Mouse (Mus musculus): ENCODE results near the gene Slamf9. TPM values are rescaled to one million over a fixed set of nuclear protein-coding genes. Genes with fewer than 3 reads are reported as not detected.

The Slamf9 gene
- total and polyA plus RNA-seq, 2 experiments from 2014 or later, result 0.20 to 0.38 TPM

DNA sequence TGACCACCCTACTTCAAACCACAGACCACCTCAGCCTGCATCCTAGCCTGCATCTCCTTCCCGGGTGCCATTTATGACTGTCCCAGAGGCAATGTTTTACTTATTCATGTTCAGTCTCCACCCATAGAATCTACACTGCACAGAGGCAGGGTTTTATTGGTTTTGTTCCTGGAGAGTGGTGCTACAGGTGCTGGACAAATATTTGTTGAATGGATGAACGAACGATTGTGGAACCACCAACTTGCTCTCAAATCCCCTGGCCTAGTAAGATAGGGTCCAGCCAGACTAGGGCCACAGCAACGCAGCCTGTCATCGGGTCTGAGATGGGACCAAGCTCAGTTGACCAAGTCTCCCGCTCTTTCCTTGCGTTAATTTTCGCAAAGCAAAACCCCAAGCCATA lies 34.8 kb downstream of the Slamf9 start:
- ATAC-seq (ENCODE audit: low FRiP score), result no peak
- no peaks in the 10 kb centered on the region for H3K4me1 ChIP-seq (ENCODE audit: insufficient read depth, low read length)
- no peaks in the 10 kb centered on the region for H3K27me3 ChIP-seq (ENCODE audit: insufficient read depth, low read length)
- H3K9me3 ChIP-seq (ENCODE audit: low read length), result no peaks in the 10 kb centered on the region
- no peak overlapping the region for H3K9ac ChIP-seq (replicated peaks; ENCODE audit: low read length, poor library complexity, severe bottlenecking)
- DNase-seq (ENCODE audit: low spot score), result no peak
- H3K36me3 ChIP-seq (ENCODE audit: insufficient read depth, low read length), result no peaks in the 10 kb centered on the region
- no peak for TF ChIP-seq CTCF (IDR thresholded peaks at IDR 0.05)
- no peak overlapping the region for H3K4me2 ChIP-seq (ENCODE audit: low read depth, low read length, poor library complexity, severe bottlenecking)
- no peak overlapping the region for H3K4me3 ChIP-seq (ENCODE audit: low read depth, low read length)
- no peak overlapping the region for H3K27ac ChIP-seq (ENCODE audit: low read depth, low read length)
- 60% methylated on average over 8 of the region's 8 CpGs for WGBS

DNA sequence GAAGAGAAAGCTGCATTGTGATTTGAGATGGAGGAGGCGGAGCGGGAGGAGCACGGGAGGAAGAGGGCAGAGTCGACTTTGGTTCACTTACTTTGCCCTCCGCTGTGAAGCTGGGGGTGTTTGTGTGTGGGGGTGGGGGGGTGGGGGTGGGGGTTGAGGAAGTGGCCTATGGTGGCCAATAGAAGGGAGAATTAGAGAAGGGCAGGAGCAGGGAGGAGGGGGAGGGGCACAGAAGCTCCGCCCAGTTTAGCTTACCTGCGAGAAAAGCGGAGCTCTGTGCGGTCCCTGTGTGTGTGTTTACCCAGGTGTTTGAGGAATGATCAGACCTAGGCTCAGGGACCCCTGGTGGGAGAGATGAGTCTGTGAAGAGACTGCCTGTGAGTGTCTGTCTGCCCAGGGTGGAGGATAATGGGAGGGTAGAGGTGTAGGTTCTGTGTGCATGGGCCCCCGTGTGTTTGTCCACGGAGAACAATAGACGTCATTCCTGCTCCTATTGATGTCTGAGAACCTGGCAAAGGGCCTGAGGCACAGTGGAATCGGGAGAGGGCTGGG lies 35.3 kb downstream of the Slamf9 start:
- Histone ChIP-seq H3K9me3 (ENCODE audit: low read length) (no peaks in the 10 kb centered on the region), H3K9ac (replicated peaks; ENCODE audit: low read length, poor library complexity, severe bottlenecking) (no peak overlapping the region), H3K36me3 (ENCODE audit: insufficient read depth, low read length) (no peaks in the 10 kb centered on the region), H3K4me3 (ENCODE audit: low read depth, low read length) (no peak overlapping the region), H3K27ac (ENCODE audit: low read depth, low read length) (no peak overlapping the region), H3K4me1 (ENCODE audit: insufficient read depth, low read length) (no peaks in the 10 kb centered on the region), H3K4me2 (ENCODE audit: low read depth, low read length, poor library complexity, severe bottlenecking) (no peak overlapping the region), H3K27me3 (ENCODE audit: insufficient read depth, low read length) (no peaks in the 10 kb centered on the region)
- ATAC-seq (ENCODE audit: low FRiP score) (no peak), DNase-seq (ENCODE audit: low spot score) (no peak)
- TF ChIP-seq CTCF (IDR thresholded peaks at IDR 0.05), result no peak
- 30% methylated on average over 13 of the region's 13 CpGs for WGBS

GRCm38 (mm10) chr1:172512962-172513361 lies 37.8 kb downstream of the Slamf9 start:
- Histone ChIP-seq H3K4me2 (ENCODE audit: low read depth, low read length, poor library complexity, severe bottlenecking) (peak overlapping the region; percentile 3; the same call in 1 of the 2 replicates), H3K27me3 (ENCODE audit: insufficient read depth, low read length) (no peaks in the 10 kb centered on the region), H3K9me3 (ENCODE audit: low read length) (no peaks in the 10 kb centered on the region; the same call in 1 of the 2 replicates), H3K36me3 (ENCODE audit: insufficient read depth, low read length) (no peaks in the 10 kb centered on the region), H3K27ac (ENCODE audit: low read depth, low read length) (no peak overlapping the region), H3K4me1 (ENCODE audit: insufficient read depth, low read length) (no peaks in the 10 kb centered on the region), H3K9ac (replicated peaks; ENCODE audit: low read length, poor library complexity, severe bottlenecking) (no peak overlapping the region), H3K4me3 (ENCODE audit: low read depth, low read length) (no peak overlapping the region)
- no peak for ATAC-seq (ENCODE audit: low FRiP score)
- no peak for DNase-seq (ENCODE audit: low spot score)
- WGBS, result 34% methylated on average over 13 of the region's 13 CpGs
- TF ChIP-seq CTCF (IDR thresholded peaks at IDR 0.05), result peak; percentile 48

DNA sequence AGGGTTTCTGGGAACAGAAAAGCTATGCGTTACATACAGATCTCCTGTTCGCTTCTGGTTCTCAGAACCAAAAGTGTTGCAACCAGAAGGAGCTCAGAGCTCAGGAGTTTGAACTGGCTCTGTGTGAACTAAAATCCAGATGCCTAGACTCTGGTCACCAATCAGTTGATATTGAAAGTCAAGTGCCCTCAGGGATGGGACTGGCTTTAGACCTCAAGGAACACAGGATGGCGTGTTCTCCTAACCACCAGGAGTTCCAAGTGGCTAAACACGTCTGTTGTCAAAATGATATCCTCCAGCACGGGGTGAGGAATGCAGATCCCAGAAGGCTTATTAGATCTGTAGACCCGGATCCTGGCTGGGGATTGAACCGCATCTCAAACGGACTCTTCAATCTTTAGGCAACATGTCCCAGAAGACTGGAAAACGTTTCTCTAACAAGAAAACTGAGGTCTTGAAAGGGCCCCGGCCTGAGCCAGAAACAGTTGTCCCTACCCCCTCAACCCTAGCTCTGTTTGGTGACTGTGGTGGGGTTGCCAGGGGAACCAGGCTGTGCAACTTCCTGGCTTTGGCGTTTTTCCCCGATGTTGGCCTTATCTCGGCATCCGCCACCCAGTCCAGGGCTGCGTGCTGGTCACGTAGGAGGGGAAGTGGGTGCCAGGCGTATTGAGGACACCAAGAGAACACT lies 38.5 kb downstream of the Slamf9 start:
- no peak overlapping the region for H3K27ac ChIP-seq (ENCODE audit: low read depth, low read length)
- no peak for TF ChIP-seq CTCF (IDR thresholded peaks at IDR 0.05)
- no peaks in the 10 kb centered on the region for H3K27me3 ChIP-seq (ENCODE audit: insufficient read depth, low read length)
- no peak for DNase-seq (ENCODE audit: low spot score)
- no peak overlapping the region for H3K9ac ChIP-seq (replicated peaks; ENCODE audit: low read length, poor library complexity, severe bottlenecking)
- no peak for ATAC-seq (ENCODE audit: low FRiP score)
- no peak overlapping the region for H3K4me2 ChIP-seq (ENCODE audit: low read depth, low read length, poor library complexity, severe bottlenecking)
- H3K9me3 ChIP-seq (ENCODE audit: low read length), result no peaks in the 10 kb centered on the region; the same call in 1 of the 2 replicates
- WGBS, result 71% methylated on average over 17 of the region's 17 CpGs
- H3K4me3 ChIP-seq (ENCODE audit: low read depth, low read length), result no peak overlapping the region
- H3K36me3 ChIP-seq (ENCODE audit: insufficient read depth, low read length), result no peaks in the 10 kb centered on the region
- no peaks in the 10 kb centered on the region for H3K4me1 ChIP-seq (ENCODE audit: insufficient read depth, low read length)

- no peaks in the 10 kb centered on the region for H3K27me3 ChIP-seq (ENCODE audit: insufficient read depth, low read length)
- no peak overlapping the region for H3K4me2 ChIP-seq (ENCODE audit: low read depth, low read length, poor library complexity, severe bottlenecking)
- H3K9ac ChIP-seq (replicated peaks; ENCODE audit: low read length, poor library complexity, severe bottlenecking), result no peak overlapping the region
- ATAC-seq (ENCODE audit: low FRiP score) (no peak), DNase-seq (ENCODE audit: low spot score) (no peak)
- no peak overlapping the region for H3K27ac ChIP-seq (ENCODE audit: low read depth, low read length)
- H3K9me3 ChIP-seq (ENCODE audit: low read length), result no peaks in the 10 kb centered on the region; the same call in 1 of the 2 replicates
- WGBS, result 74% methylated on average over 4 of the region's 4 CpGs
- H3K36me3 ChIP-seq (ENCODE audit: insufficient read depth, low read length), result no peaks in the 10 kb centered on the region
- no peaks in the 10 kb centered on the region for H3K4me1 ChIP-seq (ENCODE audit: insufficient read depth, low read length)
- H3K4me3 ChIP-seq (ENCODE audit: low read depth, low read length), result no peak overlapping the region
- TF ChIP-seq CTCF (IDR thresholded peaks at IDR 0.05), result no peak
Measured at GRCm38 (mm10) chr1:172514213-172514529, 39.0 kb downstream of the Slamf9 start.

DNA sequence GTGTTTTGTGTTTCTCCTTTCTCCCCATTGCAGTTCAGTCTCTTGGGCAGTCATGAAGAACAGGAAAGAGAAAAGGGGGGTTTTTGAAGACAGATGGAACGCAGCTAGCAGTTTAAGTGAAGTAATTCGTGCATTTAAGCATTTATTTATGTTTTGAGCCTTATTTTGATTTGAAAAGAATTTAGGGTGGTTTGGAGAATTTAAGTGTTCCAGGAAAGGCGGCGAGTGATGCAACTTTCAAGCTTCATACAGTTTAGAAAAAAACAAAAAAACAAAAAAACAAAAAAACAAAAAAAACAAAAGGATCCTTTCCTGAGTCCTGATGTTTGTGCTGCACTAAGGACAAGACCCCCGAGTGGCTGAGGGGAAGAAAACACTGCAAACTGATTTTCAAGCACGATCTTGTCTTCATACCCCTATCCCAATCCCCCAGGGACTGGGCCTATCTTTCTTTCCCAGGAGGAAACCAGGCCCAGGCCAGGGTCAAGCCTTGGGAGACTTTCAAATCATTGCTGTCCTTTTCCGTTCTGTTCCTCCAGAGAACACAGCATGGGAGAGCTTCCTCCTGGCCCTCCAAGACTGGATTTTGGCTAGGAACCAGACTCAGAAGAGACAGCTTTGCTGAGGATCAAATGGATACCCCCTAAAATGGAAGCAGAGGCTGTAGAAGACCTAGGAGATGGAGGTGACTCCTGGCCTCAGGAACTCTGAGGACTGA lies 39.6 kb downstream of the Slamf9 start:
- Histone ChIP-seq H3K9ac (replicated peaks; ENCODE audit: low read length, poor library complexity, severe bottlenecking) (no peak overlapping the region), H3K36me3 (ENCODE audit: insufficient read depth, low read length) (no peaks in the 10 kb centered on the region), H3K4me2 (ENCODE audit: low read depth, low read length, poor library complexity, severe bottlenecking) (no peak overlapping the region), H3K27ac (ENCODE audit: low read depth, low read length) (no peak overlapping the region), H3K9me3 (ENCODE audit: low read length) (no peaks in the 10 kb centered on the region; the same call in 1 of the 2 replicates), H3K27me3 (ENCODE audit: insufficient read depth, low read length) (no peaks in the 10 kb centered on the region), H3K4me3 (ENCODE audit: low read depth, low read length) (no peak overlapping the region), H3K4me1 (ENCODE audit: insufficient read depth, low read length) (no peaks in the 10 kb centered on the region)
- DNase-seq (ENCODE audit: low spot score) (no peak), ATAC-seq (ENCODE audit: low FRiP score) (no peak)
- no peak for TF ChIP-seq CTCF (IDR thresholded peaks at IDR 0.05)
- WGBS, result 81% methylated on average over 7 of the region's 7 CpGs
